Mouse (Mus musculus): ENCODE measurements around the gene Cip2a. TPM values are rescaled to one million over a fixed set of nuclear protein-coding genes. Genes with fewer than 3 reads are reported as not detected.

The Cip2a gene
- 2.3 TPM for polyA plus RNA-seq (2017; shearing (Covaris generic))

GRCm38 (mm10) chr16:48993559-48994342, at the start of gene Cip2a, which contains the start of gene Dzip3:
Gene Cip2a (plus strand): TSS chr16:48994185.
Gene Dzip3 (minus strand): TSS chr16:48994165.

GRCm38 (mm10) chr16:49057186-49057585, 63.2 kb downstream of the Cip2a start, which contains the start of gene Myh15:
Gene Myh15 (plus strand): TSS chr16:49057486.

Other genes starting within 250 kb of the Cip2a start
- 26.2 TPM for gene Trat1, start 222.2 kb upstream of the Cip2a start, polyA plus RNA-seq (2017; shearing (Covaris generic))
- gene Retnlb, start 177.3 kb upstream of the Cip2a start, polyA plus RNA-seq (2017; shearing (Covaris generic)), result not detected
- not detected for gene Retnla, start 151.6 kb upstream of the Cip2a start, polyA plus RNA-seq (2017; shearing (Covaris generic))
- gene Retnlg, start 121.6 kb upstream of the Cip2a start, polyA plus RNA-seq (2017; shearing (Covaris generic)), result not detected
- 4.9 TPM for gene Dzip3, start within 50 bp of the Cip2a start, polyA plus RNA-seq (2017; shearing (Covaris generic))
- gene Myh15, start 63.3 kb downstream of the Cip2a start, polyA plus RNA-seq (2017; shearing (Covaris generic)), result 0.22 TPM